Mouse (Mus musculus) kidney, embryonic 16.5 days (tissue): ENCODE data around the gene Rxra. TPM values are rescaled to one million over a fixed set of nuclear protein-coding genes. Genes with fewer than 3 reads are reported as not detected.

Experiments
- ATAC-seq: fragments of 200-750 bp; cut with Nextera tagmentation; 2 replicates; pipeline ENCODE4 v1.8.0; 2017; ENCODE audit warnings: moderate TSS enrichment; ENCODE audit not compliant: low FRiP score, low TSS enrichment
- H3K27ac ChIP-seq: fragments of 300-500 bp; sonication (generic); 2 replicates; pipeline ENCODE4 v1.5.1; 2014; ENCODE audit warnings: low read length
- H3K27me3 ChIP-seq: fragments of 300-500 bp; sonication (generic); 2 replicates; pipeline ENCODE4 v1.6.1; 2014; ENCODE audit warnings: low read length, control low read depth, mixed read lengths; ENCODE audit not compliant: insufficient read depth
- H3K36me3 ChIP-seq: fragments of 300-500 bp; sonication (generic); 2 replicates; pipeline ENCODE4 v1.6.1; 2014; ENCODE audit warnings: low read length, control low read depth, mixed read lengths; ENCODE audit not compliant: insufficient read depth
- H3K4me1 ChIP-seq: fragments of 300-500 bp; sonication (generic); 2 replicates; pipeline ENCODE4 v1.6.1; 2014; ENCODE audit warnings: low read length, control low read depth, mixed read lengths; ENCODE audit not compliant: insufficient read depth
- H3K4me2 ChIP-seq: fragments of 300-500 bp; sonication (generic); replicated peaks from 2 replicates; pipeline ENCODE4 v1.6.1; 2014; ENCODE audit warnings: low read depth, low read length
- H3K4me3 ChIP-seq: fragments of 300-500 bp; sonication (generic); 2 replicates; pipeline ENCODE4 v1.5.1; 2014; ENCODE audit warnings: mild to moderate bottlenecking, low read length
- H3K9ac ChIP-seq: fragments of 300-500 bp; sonication (generic); replicated peaks from 2 replicates; pipeline ENCODE4 v1.6.1; 2014; ENCODE audit warnings: low read length
- H3K9me3 ChIP-seq: fragments of 300-500 bp; sonication (generic); 2 replicates; pipeline ENCODE4 v1.6.1; 2016; ENCODE audit warnings: low read length, control low read depth
- WGBS: fragments of 180-500 bp; shearing (Covaris S2); extraction: QIAGEN DNeasy Blood & Tissue Kit; methylation state at CpG from one replicate; pipeline ENCODE4 v1.1.7; 2014; 5-methylcytosine and 5-hydroxymethylcytosine counted together
- polyA plus RNA-seq: library from polyadenylated mRNA; unstranded; fragments of >200 nt; fragmentation: Nextera tagmentation; extraction: Ambion mirVana; gene quantifications from 2 replicates; pipeline ENCODE4 v1.2.1, GENCODE M21; 2015

Rxra gene
- polyA plus RNA-seq, 1 experiment from 2014 or later: 11.6 TPM

- 61% methylated on average over 6 of the region's 6 CpGs for WGBS
- no peak overlapping the region for H3K27ac ChIP-seq
These were observed 102.0 kb downstream of the Rxra start for GRCm38 (mm10) chr2:27778289-27778688.

GRCm38 (mm10) chr2:27779291-27779866 is 103.1 kb downstream of the Rxra start:
- Histone ChIP-seq H3K36me3 (no peaks in the 10 kb centered on the region), H3K27me3 (no peaks in the 10 kb centered on the region), H3K9me3 (no peaks in the 10 kb centered on the region), H3K9ac (no peak overlapping the region), H3K4me3 (no peak overlapping the region), H3K4me2 (no peak overlapping the region), H3K4me1 (peaks cover 11% of the 10 kb centered on the region), H3K27ac (no peak overlapping the region)
- no peak for ATAC-seq
- WGBS: 77% methylated on average over 9 of the region's 9 CpGs

More at GRCm38 (mm10) chr2:27778289-27778688, 102.0 kb downstream of the Rxra start:
- H3K36me3 ChIP-seq: no peaks in the 10 kb centered on the region
- H3K9ac ChIP-seq: no peak overlapping the region
- no peaks in the 10 kb centered on the region for H3K27me3 ChIP-seq
- no peak for ATAC-seq
- no peak overlapping the region for H3K4me3 ChIP-seq
- H3K9me3 ChIP-seq: no peaks in the 10 kb centered on the region
- peaks cover 21% of the 10 kb centered on the region for H3K4me1 ChIP-seq
- no peak overlapping the region for H3K4me2 ChIP-seq

GRCm38 (mm10) chr2:27780162-27780561 is 103.9 kb downstream of the Rxra start:
- no peak overlapping the region for H3K4me3 ChIP-seq
- H3K27me3 ChIP-seq: no peaks in the 10 kb centered on the region
- no peak overlapping the region for H3K27ac ChIP-seq
- H3K9ac ChIP-seq: no peak overlapping the region
- no peak overlapping the region for H3K4me2 ChIP-seq
- WGBS: 89% methylated on average over 7 of the region's 7 CpGs
- no peak for ATAC-seq
- no peaks in the 10 kb centered on the region for H3K9me3 ChIP-seq
- H3K36me3 ChIP-seq: no peaks in the 10 kb centered on the region
- peaks cover 5% of the 10 kb centered on the region; the same call in 1 of the 2 replicates for H3K4me1 ChIP-seq

GRCm38 (mm10) chr2:27785363-27785762 is 109.1 kb downstream of the Rxra start:
- H3K4me2 ChIP-seq: no peak overlapping the region
- H3K27me3 ChIP-seq: no peaks in the 10 kb centered on the region
- no peak for ATAC-seq
- H3K9me3 ChIP-seq: no peaks in the 10 kb centered on the region
- no peaks in the 10 kb centered on the region for H3K4me1 ChIP-seq
- WGBS: 94% methylated on average over 8 of the region's 8 CpGs
- no peak overlapping the region for H3K9ac ChIP-seq
- H3K36me3 ChIP-seq: no peaks in the 10 kb centered on the region
- H3K27ac ChIP-seq: no peak overlapping the region
- H3K4me3 ChIP-seq: no peak overlapping the region

- Histone ChIP-seq H3K4me3 (no peak overlapping the region), H3K9me3 (no peaks in the 10 kb centered on the region), H3K4me2 (no peak overlapping the region), H3K9ac (0 out of 2 replicates have a peak overlapping the region, but pooled peaks have one; percentile 10), H3K27ac (no peak overlapping the region), H3K36me3 (no peaks in the 10 kb centered on the region), H3K4me1 (no peaks in the 10 kb centered on the region), H3K27me3 (no peaks in the 10 kb centered on the region)
- 78% methylated on average over 6 of the region's 6 CpGs for WGBS
- ATAC-seq: no peak
These were observed 109.8 kb downstream of the Rxra start for GRCm38 (mm10) chr2:27785973-27786417.

- Histone ChIP-seq H3K36me3 (no peaks in the 10 kb centered on the region), H3K4me2 (no peak overlapping the region), H3K4me3 (no peak overlapping the region), H3K9ac (no peak overlapping the region), H3K27me3 (no peaks in the 10 kb centered on the region), H3K9me3 (no peaks in the 10 kb centered on the region), H3K27ac (no peak overlapping the region), H3K4me1 (no peaks in the 10 kb centered on the region)
- ATAC-seq: no peak
- WGBS: 79% methylated on average over 4 of the region's 4 CpGs
These were observed 115.3 kb downstream of the Rxra start for GRCm38 (mm10) chr2:27791571-27791970.

GRCm38 (mm10) chr2:27799018-27799417 is 122.8 kb downstream of the Rxra start:
- Histone ChIP-seq H3K4me2 (no peak overlapping the region), H3K9ac (no peak overlapping the region), H3K9me3 (no peaks in the 10 kb centered on the region), H3K4me3 (no peak overlapping the region), H3K36me3 (no peaks in the 10 kb centered on the region), H3K27ac (peak overlapping the region; percentile 20; the same call in 1 of the 2 replicates), H3K27me3 (no peaks in the 10 kb centered on the region), H3K4me1 (0 out of 2 replicates have a peak, but pooled peaks cover 5% of the 10 kb centered on the region)
- 54% methylated on average over 4 of the region's 4 CpGs for WGBS
- ATAC-seq: no peak

- Histone ChIP-seq H3K4me2 (no peak overlapping the region), H3K4me1 (0 out of 2 replicates have a peak, but pooled peaks cover 5% of the 10 kb centered on the region), H3K4me3 (no peak overlapping the region), H3K9me3 (no peaks in the 10 kb centered on the region), H3K27me3 (no peaks in the 10 kb centered on the region), H3K9ac (no peak overlapping the region), H3K27ac (no peak overlapping the region), H3K36me3 (no peaks in the 10 kb centered on the region)
- ATAC-seq: no peak
- 85% methylated on average over 2 of the region's 2 CpGs for WGBS
These were observed 124.8 kb downstream of the Rxra start for GRCm38 (mm10) chr2:27801041-27801440.

GRCm38 (mm10) chr2:27802493-27802892 is 126.3 kb downstream of the Rxra start:
- Histone ChIP-seq H3K4me2 (no peak overlapping the region), H3K4me3 (no peak overlapping the region), H3K9me3 (no peaks in the 10 kb centered on the region), H3K9ac (no peak overlapping the region), H3K36me3 (no peaks in the 10 kb centered on the region), H3K27me3 (no peaks in the 10 kb centered on the region), H3K27ac (no peak overlapping the region), H3K4me1 (0 out of 2 replicates have a peak, but pooled peaks cover 5% of the 10 kb centered on the region)
- WGBS: 31% methylated on average over 9 of the region's 9 CpGs
- ATAC-seq: peak; percentile 80

GRCm38 (mm10) chr2:27806691-27807090 is 130.5 kb downstream of the Rxra start:
- H3K4me2 ChIP-seq: no peak overlapping the region
- H3K36me3 ChIP-seq: no peaks in the 10 kb centered on the region
- H3K9me3 ChIP-seq: 0 out of 2 replicates have a peak, but pooled peaks cover 2% of the 10 kb centered on the region
- H3K4me1 ChIP-seq: 0 out of 2 replicates have a peak, but pooled peaks cover 5% of the 10 kb centered on the region
- WGBS: 88% methylated on average over 7 of the region's 7 CpGs
- no peak for ATAC-seq
- no peaks in the 10 kb centered on the region for H3K27me3 ChIP-seq
- no peak overlapping the region for H3K9ac ChIP-seq
- H3K4me3 ChIP-seq: no peak overlapping the region
- no peak overlapping the region for H3K27ac ChIP-seq
